Mouse (Mus musculus) testis, adult 2 months (tissue): ENCODE data around the gene Ppp1r9a. TPM values are rescaled to one million over a fixed set of nuclear protein-coding genes. Genes with fewer than 3 reads are reported as not detected.

Source experiments
- H3K27ac ChIP-seq: fragments of 200-500 bp; 2 replicates; pipeline ENCODE4 v1.5.1; 2012; ENCODE audit warnings: low read depth, low read length; ENCODE audit not compliant: control insufficient read depth, insufficient read depth
- H3K27me3 ChIP-seq: fragments of 200-500 bp; 2 replicates; pipeline ENCODE4 v1.6.1; 2012; ENCODE audit warnings: mild to moderate bottlenecking, low read length, moderate library complexity; ENCODE audit not compliant: control insufficient read depth, insufficient read depth
- H3K36me3 ChIP-seq: fragments of 200-500 bp; 2 replicates; pipeline ENCODE4 v1.6.1; 2012; ENCODE audit warnings: mild to moderate bottlenecking, low read length; ENCODE audit not compliant: control insufficient read depth, insufficient read depth
- H3K4me1 ChIP-seq: fragments of 200-500 bp; 2 replicates; pipeline ENCODE4 v1.6.1; 2012; ENCODE audit warnings: low read length; ENCODE audit not compliant: control insufficient read depth, insufficient read depth
- H3K4me3 ChIP-seq: fragments of 200-500 bp; 2 replicates; pipeline ENCODE4 v1.5.1; 2012; ENCODE audit warnings: low read depth, mild to moderate bottlenecking, low read length, moderate library complexity, mixed read lengths; ENCODE audit not compliant: control insufficient read depth
- CTCF ChIP-seq: fragments of 200-500 bp; IDR thresholded peaks from 2 replicates; pipeline ENCODE4 v1.5.1; 2012; ENCODE audit warnings: low read depth, mild to moderate bottlenecking, inconsistent platforms, low read length, moderate library complexity; ENCODE audit not compliant: control insufficient read depth, insufficient read depth, insufficient replicate concordance
- POLR2A ChIP-seq: fragments of 200-500 bp; IDR thresholded peaks from 2 replicates; pipeline ENCODE4 v1.6.1; 2012; ENCODE audit warnings: low read depth, mild to moderate bottlenecking, inconsistent platforms, low read length, moderate library complexity; ENCODE audit not compliant: control insufficient read depth
- polyA plus RNA-seq: library from polyadenylated mRNA; depleted of rRNA; stranded (reverse); fragments of >200 nt; gene quantifications from 2 replicates; pipeline ENCODE4 v1.2.3, GENCODE M21; 2012

The Ppp1r9a gene
- polyA plus RNA-seq, 1 experiment: 8.5 TPM

DNA sequence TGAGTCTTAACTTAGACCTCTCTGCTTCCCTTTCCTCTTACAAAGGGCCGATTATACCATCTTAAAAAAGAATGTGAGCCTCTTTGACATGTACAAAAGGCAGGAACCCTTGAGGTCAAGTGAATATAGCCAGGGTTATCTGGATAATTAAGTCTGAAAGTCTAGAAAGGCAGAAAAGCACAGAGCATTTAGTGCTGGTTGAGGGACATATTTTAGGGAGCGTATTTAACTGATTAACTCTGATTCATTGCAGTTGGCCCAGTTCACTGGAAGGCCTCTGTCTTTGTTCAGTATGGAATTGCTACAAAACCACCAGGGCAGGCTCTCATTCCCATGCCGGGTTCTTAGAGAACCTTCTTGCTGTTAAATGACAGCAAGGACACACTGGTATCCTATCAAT is 36.2 kb downstream of the Ppp1r9a start:
- Histone ChIP-seq H3K27me3 (no peaks in the 10 kb centered on the region), H3K4me3 (no peak overlapping the region), H3K4me1 (no peaks in the 10 kb centered on the region), H3K36me3 (no peaks in the 10 kb centered on the region), H3K27ac (peak overlapping the region; percentile 49)
- TF ChIP-seq CTCF (no peak), POLR2A (no peak)

DNA sequence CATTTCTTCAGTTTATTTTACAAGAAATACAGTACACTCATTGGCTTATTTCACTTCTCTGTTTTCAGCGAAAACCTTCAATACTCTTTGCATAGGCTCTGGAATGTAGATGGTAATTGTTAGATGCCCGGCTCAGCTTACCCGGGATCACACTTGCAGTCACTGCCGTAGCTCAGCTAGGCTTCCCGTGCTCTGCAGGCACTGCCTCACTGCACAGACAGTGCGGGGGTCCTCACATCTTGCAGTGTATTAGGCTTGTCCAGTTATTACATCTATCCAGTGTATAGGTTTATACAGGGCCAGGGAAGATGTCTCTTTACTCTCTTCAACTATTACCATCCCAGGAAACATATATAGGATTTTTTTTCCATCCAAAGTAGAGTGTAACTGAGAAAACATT is 37.4 kb downstream of the Ppp1r9a start:
- TF ChIP-seq POLR2A (no peak), CTCF (no peak)
- Histone ChIP-seq H3K4me1 (no peaks in the 10 kb centered on the region), H3K4me3 (no peak overlapping the region), H3K27me3 (no peaks in the 10 kb centered on the region), H3K27ac (0 out of 2 replicates have a peak overlapping the region, but pooled peaks have one; percentile 29), H3K36me3 (no peaks in the 10 kb centered on the region)

- Histone ChIP-seq H3K27me3 (no peaks in the 10 kb centered on the region), H3K27ac (peak overlapping the region; percentile 55; the same call in 1 of the 2 replicates), H3K4me3 (no peak overlapping the region), H3K4me1 (no peaks in the 10 kb centered on the region), H3K36me3 (no peaks in the 10 kb centered on the region)
- TF ChIP-seq CTCF (no peak), POLR2A (no peak)
Observed at GRCm38 (mm10) chr6:4940639-4941038, 37.9 kb downstream of the Ppp1r9a start.

DNA sequence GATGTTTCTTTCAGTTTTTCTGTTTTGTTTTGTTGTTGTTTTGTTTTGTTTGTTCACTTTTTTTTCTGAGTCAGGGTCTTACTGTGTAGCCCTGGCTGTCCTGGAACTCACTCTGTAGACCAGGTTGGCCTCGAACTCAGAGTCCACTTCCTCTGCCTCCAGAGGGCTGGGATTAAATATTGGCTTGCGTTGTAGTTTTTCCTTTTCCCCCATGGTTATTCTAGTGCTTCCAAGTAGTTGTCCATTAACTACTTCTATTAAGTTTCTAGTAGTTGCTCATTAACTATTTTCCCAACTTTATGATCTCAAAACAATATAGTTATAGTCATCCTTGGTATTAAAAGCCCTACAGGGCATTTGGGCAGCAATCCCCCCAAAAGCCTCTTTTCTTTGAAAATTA is 41.1 kb downstream of the Ppp1r9a start:
- Histone ChIP-seq H3K4me3 (no peak overlapping the region), H3K27ac (no peak overlapping the region), H3K4me1 (no peaks in the 10 kb centered on the region), H3K36me3 (no peaks in the 10 kb centered on the region), H3K27me3 (no peaks in the 10 kb centered on the region)
- TF ChIP-seq POLR2A (no peak), CTCF (no peak)

DNA sequence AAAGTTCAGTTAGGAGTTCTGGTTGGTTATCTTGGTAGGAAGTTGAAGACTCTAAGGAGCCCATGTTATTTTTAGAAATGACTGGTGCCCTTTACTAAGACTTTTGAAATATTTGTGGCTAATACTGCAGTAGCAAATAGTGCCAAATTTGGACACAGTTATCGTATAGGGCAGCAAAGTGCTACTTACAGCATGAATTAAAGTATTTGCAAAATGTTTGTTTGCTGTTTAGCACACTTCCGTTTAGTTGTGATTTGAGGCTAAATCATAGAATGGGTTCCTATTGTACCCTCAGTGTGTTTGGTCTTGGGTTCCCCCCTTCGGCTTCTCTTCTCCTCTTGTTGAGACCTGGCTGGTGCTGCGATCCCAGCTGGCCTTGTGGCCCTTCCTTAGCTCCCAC is 45.3 kb downstream of the Ppp1r9a start:
- Histone ChIP-seq H3K4me3 (no peak overlapping the region), H3K4me1 (no peaks in the 10 kb centered on the region), H3K27me3 (no peaks in the 10 kb centered on the region), H3K27ac (no peak overlapping the region), H3K36me3 (no peaks in the 10 kb centered on the region)
- no peak for TF ChIP-seq CTCF
- TF ChIP-seq POLR2A: no peak

- Histone ChIP-seq H3K4me1 (no peaks in the 10 kb centered on the region), H3K27ac (no peak overlapping the region), H3K36me3 (no peaks in the 10 kb centered on the region), H3K4me3 (no peak overlapping the region), H3K27me3 (no peaks in the 10 kb centered on the region)
- no peak for TF ChIP-seq CTCF
Observed at GRCm38 (mm10) chr6:4949701-4950100, 47.0 kb downstream of the Ppp1r9a start.

DNA sequence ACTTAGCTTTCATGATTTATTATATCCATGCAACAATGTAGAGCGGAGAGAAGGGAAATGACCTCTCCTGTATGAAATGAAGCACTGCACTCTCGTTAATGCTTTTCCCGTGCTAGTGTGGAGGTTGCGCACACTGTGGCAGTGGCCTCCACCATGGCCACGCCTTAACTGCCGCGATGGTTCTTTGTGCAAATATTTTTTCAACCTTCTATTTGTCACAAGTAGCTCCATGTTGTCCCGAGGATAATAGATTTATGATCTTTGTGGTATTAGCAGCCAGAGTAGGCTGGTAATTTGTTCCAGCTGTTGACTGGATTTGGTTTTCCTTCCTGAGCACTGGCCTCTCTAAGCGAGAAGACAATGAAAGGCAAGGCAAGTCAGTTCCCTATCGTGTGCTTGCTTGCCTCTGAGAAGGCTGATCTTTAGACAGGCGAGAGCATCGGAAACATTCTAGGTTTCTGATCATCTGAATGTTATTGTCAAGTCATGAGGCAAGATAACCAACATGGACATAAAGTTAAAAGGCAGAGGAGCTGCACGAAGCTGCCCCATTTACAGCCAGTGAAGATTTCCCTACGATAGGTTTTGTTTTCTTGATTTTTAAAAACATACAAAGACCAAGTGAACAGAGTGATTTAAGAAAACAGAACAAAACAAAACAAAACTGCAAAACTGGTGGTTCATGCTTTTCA is 50.5 kb downstream of the Ppp1r9a start:
- Histone ChIP-seq H3K27me3 (no peaks in the 10 kb centered on the region), H3K36me3 (no peaks in the 10 kb centered on the region), H3K27ac (no peak overlapping the region; the same call in 1 of the 2 replicates), H3K4me3 (no peak overlapping the region), H3K4me1 (no peaks in the 10 kb centered on the region; the same call in 1 of the 2 replicates)
- no peak for TF ChIP-seq POLR2A
- no peak for TF ChIP-seq CTCF
